Mouse (Mus musculus) lung, adult 2 months (tissue): ENCODE results near the gene Zfp362.

Experiments used
- CTCF ChIP-seq: fragments of 200-500 bp; IDR thresholded peaks from 2 replicates; pipeline ENCODE4 v1.5.1; 2011; ENCODE audit warnings: mild to moderate bottlenecking, low read length, control low read depth; ENCODE audit not compliant: insufficient read depth
- POLR2A ChIP-seq: fragments of 200-500 bp; IDR thresholded peaks from 2 replicates; pipeline ENCODE4 v1.6.1; 2011; ENCODE audit warnings: low read depth, mild to moderate bottlenecking, control low read depth, low read length, borderline replicate concordance; ENCODE audit errors: extremely low read depth

DNA sequence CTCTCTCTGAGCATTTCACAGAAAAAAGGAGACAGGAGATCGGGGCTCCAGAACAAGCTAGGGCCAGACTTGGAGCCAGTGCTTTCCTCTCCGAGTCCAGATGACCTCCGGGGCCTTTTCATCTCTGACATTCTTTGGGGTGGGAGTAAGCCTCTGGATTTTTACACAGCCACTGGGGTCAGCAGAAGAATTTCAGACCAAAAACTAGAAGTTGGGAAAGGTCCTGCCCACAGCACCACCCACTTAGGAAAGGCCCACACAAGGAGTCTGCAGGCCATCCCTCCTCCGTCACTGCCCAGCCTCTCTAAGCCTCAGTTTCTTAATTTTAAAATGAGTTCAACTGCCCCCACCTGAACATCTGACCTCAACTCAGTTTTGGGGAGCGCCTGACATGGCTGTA, 2.3 kb downstream of the Zfp362 start:
- TF ChIP-seq POLR2A (no peak), CTCF (no peak)
